Mouse (Mus musculus) granulocyte monocyte progenitor cell, adult 5-6 weeks (primary cell): ENCODE results near the gene Snai1. TPM values are rescaled to one million over a fixed set of nuclear protein-coding genes. Genes with fewer than 3 reads are reported as not detected.

Experiments
- ATAC-seq: replicated peaks from 2 replicates; pipeline ENCODE4 v1.8.0; 2016; ENCODE audit warnings: mild to moderate bottlenecking, moderate TSS enrichment, inconsistent platforms; ENCODE audit not compliant: poor library complexity, severe bottlenecking
- total RNA-seq, 2 experiments: library from RNA; stranded (forward) in 1 of 2; stranded (reverse) in 1 of 2; fragments of 200-712, 200-1000 nt in 1 of 2; fragments of >200 nt in 1 of 2; fragmentation: Nextera tagmentation in 1 of 2; gene quantifications; 2 replicates each; pipeline ENCODE4 v1.2.3; 2014 to 2017

The Snai1 gene
- total RNA-seq (2014; fragmentation: Nextera tagmentation) (not detected in 2 replicates), total RNA-seq (2017) (not detected in 2 replicates)

DNA sequence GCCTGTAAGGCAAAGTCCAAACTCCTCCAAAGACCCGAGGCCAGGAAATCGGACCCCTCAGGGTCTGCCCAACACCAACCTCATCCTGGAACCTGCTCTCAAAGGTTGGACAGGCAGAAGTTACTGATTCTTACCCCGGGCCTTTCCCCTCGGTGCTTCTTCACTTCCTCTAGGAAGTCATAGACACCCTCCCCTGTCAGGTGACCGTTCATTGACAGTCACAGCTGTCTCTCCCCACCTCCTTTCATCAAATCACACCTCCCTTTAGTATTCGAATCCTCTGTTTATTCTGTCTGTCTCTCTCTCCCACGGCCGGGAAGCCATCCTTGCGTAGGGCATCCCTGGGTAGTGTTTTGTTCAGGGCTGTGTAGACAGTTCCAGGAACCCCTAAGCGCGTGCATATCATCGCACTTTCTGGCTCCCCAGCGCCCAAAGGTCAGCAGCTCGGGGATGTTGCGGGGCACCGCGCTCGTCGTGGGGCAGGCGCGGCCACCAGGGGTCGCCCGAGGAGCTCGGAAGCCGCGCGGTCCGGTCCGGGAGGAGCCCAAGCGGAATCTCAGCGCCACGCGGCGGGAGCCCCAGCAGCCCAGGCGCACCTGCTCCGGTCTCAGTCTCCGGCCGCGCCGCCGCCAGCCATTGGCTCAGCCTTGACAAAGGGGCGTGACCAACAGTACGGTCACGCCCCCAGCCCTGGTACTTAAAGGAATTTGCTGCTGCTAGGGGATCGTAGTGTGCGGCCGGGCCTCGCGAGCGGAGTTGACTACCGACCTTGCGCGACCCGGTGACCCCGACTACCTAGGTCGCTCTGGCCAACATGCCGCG, at the start of gene Snai1:
Gene Snai1 (plus strand): TSS at position 720 of the 822 bp plus-strand sequence.
- ATAC-seq = peak; percentile 92

DNA sequence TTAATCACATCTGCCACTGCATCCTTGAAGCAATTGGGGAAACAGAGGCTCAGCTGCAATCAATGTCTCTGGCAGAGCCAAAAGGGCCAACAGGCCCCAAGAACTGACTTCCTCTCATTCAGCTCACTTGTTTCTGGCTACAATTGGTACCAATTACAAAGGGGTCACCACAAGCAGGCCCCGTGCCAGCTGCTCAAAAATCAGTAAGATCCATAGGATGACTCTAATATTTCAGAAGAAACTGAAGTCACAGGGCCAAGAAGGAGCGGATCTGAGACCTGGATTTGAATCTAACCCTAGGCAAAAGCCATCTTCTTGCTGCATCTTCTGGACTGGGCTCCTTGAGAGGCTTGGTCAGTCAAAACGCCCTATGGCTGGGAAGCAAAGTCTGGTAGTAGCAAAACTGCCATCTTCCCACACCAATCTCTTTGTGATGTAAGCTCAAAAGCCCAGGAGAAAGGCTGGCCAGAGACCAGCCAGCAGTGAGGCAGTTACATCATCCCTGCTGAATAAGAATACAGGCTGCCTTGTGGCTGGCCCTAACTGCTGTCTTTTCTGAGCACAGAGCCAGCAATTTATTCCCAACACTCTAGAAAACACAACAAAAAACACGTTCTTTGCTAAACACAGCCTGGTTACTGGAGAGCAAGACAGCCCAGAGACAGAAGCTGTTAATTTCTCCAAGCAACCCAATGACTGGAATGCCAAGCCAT, 47.0 kb upstream of the Snai1 start:
- no peak for ATAC-seq

DNA sequence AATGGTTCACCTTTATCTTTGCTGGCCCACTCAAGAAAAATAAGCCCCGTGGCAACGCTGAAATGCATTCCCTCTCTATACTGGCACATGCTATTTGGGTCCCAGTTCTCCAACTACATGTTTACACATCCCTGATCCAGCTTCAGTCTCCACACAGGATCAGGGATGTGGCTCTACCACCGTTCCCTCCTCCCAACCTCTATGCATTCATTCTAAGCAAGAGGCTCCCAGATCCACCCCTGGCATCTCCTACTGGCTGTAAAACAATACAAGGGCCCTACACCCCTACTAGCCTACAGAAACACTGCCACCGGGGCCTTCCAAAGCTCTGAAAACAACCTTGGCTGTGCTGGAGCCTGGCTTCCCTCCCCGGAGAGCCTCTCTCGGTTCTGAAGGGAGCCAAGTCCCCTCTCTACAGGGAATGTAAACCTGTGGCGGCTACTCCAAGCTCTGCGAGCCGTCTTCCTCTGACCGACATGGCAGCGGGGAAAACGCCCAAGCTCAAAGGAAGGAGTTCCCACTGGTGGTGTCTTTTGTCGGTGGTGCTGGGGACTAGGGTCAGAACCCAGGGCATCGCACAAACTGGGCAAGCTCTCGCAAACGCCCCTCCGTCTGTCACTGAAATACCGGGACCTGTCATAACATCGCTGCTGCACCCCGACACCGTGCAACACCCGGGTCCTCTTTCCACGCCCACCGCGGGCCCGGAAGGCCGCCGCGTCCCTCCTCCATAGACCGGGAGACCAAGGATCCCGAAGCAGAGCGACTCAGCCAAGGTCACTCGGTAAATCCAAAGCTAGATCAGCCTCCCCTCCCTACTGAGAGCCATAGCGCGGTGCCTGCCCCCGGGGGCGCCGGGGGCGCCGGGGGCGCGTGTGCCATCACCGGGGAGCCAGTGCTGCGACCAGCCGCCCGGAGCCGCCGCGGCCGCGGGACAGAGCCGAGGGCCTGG, 46.0 kb upstream of the Snai1 start, which contains the start of gene Rnf114:
Gene Rnf114 (plus strand): TSS at position 889 of the 952 bp plus-strand sequence.
- ATAC-seq = peak; percentile 40

DNA sequence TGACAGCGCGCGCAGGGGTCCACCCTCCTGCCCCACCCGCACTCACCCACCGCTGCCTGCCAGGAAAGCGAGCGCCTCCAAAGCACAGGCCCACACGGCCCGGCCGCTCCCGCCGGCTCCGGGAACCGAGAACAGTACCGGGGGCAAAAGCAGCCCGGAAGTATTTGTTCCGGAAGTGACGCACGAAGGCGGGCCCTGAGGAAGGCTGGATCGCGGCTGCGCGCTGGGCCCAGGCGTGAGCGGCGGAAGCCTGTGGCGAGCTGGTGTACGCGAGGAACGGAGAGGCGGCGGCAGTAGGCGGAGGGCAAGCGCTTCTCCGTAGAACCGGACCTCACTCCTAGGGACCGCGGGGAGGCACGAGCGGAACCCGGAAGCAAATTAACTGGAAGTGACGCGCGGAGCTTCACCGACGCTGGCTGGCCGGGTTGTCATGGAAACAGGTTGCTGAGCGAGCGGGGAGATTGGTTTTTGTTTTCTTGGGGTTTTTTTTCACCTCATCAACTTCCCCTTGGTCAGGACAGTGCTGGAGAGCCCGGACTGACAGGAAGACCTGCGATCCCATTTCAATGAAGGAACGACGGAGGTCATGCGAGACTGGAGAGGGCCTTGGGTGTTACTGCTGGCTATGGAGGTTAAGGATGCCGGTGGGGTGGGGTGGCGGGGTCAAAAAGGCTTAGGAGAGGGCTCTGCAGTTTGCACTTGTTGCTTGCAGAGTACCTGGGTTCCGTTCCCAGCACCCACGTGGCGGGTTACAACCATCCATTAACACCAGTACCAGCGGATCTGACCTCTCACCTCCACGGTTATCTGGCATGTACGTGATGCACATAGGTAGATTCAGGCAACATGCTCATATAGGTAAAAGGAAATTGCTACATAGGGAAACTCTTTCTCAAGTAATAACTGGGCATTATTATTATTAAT, 45.0 kb upstream of the Snai1 start, which contains the start of gene Spata2:
Gene Spata2 (minus strand): TSS at position 175 of the 924 bp plus-strand sequence.
- ATAC-seq = peak; percentile 79

DNA sequence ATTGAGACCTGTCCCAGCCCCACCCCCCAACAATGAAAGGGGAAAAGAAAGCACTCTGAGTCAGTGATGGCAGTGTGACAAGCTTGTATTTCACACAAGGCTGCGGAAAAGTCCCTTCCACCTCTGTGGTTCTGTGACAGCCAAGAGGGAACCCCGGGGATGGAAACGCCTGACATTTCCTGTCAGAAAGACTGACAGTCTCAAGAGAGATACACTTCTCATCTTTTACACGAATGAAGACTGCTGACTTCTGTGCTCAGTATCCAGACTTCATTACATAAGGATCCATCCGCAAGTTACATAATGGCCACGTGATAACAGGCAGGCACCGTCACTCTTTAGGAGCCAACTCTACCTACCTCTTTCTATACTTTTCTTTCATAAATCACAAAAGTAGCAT, 41.6 kb upstream of the Snai1 start:
- ATAC-seq = peak; percentile 10; the same call in 1 of the 2 replicates

DNA sequence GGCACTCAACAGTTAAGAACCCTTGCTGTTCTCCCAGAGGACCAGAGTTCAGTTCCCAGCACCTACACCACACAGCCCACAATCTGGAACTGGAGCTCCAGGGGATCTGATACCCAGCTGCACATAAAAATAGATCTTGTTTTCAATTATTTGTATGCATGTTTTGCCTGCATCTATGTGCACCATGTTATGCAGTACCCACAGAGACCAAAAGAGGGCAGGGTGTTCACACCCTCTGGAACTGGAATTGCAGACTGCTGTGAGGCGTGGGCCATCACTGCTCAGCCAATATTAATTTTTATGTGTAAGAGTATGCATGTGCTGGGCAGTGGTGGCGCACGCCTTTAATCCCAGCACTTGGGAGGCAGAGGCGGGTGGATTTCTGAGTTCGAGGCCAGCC, 40.7 kb upstream of the Snai1 start:
- ATAC-seq = peak; percentile 48

DNA sequence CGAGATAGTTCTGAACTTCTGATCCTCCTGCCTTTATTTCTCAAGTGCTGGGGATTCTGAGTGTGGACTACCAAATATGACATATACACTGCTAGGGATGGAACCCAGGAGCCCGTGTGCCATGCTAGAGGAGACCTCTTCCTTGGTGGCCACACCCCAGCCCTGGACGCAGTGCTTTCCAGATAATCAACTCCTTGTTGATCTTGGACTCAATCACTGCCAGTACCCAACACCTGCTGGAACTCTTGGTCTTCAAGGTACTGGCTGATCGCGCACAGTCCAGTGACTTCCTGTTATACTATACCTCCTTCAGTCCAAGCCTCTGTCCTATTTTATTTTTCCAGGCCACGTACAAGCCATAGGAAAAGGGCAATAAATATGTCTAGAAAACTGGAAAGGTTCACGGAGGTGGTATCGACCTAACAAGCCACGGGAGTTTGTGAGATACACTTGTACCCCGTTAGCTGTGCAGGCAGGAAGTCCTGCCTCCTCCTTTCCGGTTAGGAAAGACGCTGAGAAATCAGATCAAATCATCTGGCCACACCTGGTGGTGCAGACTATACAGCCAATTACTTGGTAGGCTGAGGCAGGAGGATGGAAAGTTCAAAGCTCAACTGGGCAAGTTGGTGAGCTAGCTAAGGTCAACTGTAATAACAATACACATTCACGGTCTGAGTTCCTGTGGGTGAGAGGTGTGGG, 35.3 kb upstream of the Snai1 start:
- ATAC-seq = peak; percentile 28

DNA sequence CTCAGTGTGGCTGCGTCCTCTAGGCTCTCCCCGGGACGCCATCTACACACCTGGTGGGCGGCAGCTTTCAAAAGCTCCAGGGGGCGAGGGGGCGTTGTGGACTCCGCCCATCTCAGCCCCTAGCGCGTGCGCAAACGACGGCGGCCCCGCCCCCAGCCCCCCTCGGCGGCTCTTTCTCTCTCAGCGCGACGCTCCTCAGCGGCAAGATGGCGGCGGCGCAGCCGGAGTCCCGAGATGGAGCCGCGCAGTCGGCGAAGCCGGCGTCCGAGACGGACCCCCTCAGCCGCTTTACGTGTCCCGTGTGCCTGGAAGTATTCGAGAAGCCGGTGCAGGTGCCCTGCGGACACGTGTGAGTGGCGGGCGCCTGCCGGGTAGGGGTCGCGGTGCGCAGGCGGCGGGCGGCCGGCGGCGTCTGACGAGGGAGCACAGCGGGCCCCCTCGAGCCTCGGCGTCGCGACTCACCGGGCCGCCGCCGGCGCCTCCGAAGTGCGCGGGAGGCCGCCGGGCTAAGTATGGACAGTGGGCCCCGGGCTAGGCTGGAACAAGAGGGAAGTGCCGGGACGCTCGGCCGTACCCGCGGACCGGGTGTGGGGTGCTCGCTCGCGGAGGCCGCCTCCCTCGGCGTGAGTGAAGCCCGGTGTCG, 34.6 kb upstream of the Snai1 start:
- ATAC-seq = peak; percentile 83

DNA sequence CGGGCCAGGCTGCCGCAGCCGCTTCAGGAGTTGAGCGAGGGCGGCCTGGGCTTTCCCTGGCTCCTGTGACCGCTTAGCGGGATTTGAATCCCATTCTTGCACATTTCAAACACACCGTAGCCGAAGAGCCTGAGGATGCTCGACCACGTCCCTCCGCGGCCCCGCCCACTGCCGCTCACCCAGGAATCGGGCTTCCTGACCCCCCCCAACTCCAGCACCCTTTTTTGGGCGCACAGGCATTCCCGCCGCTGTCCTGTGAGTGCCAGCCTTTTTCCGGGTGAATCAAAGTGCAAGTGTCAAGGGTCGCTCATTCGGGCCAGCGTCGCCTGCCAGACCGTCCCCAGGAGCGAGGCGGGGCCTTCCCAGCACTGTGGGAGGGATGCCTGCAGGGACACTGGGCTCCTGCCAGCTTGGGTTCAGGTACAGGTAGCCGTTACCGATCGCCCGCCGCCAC, 34.1 kb upstream of the Snai1 start:
- ATAC-seq = no peak

DNA sequence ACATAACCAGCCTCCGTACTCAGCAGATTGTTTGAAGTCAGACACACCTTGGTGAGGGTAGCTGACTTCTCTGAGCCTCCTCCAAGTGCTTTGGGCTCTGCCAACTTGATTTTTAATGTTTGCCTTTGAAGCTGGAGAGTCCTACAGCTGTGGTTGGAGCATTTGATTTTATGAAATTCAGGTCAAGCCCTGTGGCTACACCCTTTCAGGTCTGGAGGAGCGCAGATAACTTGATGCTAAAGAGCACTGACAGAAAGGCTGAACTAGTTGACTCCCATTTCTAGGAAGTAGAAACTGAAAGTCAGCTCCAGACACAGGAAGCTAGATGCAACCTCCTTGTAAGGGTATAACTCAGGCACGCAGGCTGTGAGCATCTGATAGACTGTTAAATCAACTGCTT, 32.9 kb upstream of the Snai1 start:
- ATAC-seq = peak; percentile 52

DNA sequence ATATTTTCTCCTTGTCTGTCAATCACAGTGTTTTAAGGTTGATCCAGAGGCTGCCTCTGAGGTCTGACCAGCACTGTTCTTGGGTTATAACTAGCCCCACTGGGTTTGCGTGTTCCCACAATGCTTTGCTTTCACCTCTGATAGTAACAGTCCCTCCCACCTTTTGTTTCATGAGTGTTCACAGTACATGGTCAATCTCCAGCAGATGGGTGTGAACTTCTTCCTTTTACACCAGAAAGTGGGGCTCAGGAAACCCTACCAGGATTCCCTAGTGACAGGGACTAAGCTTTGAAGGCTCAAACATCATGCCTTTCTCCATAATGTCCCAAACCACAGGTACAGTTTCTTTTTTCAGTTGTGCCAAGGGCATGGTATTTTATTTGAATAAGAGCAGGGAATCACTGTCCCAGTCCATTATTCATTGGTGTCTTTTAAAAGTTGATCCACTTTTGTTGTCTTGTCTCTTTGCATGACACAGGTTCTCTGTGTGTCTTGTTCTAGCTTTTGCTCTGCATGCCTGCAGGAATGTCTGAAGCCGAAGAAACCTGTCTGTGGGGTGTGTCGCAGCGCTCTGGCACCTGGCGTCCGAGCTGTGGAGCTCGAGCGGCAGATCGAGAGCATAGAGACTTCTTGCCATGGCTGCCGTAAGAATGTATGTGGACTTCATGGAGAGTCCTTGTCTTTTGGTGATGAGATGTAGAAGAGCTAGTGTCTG, 31.3 kb upstream of the Snai1 start:
- no peak for ATAC-seq

DNA sequence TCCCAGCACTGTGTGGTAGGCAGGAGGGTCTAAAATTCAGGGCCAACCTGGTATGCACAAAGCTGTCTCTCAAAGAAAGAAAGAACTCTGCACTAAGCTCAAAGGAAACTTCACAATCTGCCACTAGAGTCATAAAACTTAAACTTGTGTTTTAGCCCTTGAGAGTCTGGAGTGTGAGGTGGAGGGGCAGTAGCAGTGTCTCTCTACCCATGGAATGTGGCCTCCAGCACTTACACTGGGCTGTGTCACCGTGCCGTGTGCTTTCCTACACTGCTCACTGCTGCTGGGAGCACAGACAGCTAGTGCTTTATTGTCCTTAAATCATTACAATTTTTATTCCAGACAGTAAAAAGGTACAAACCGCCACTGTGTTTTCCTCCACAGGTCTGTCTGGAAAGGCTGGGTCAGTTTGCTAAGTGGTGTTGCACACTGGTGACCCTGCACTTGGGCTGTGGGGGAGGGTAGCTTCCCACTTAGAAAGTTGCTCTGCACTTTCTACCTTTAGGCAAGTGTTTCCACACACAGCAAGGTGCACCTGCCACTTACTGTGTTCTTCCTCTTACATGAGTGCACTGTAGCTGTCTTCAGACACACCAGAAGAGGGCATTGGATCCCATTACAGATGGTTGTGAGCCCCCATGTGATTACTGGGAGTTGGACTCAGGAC, 30.1 kb upstream of the Snai1 start:
- no peak for ATAC-seq

DNA sequence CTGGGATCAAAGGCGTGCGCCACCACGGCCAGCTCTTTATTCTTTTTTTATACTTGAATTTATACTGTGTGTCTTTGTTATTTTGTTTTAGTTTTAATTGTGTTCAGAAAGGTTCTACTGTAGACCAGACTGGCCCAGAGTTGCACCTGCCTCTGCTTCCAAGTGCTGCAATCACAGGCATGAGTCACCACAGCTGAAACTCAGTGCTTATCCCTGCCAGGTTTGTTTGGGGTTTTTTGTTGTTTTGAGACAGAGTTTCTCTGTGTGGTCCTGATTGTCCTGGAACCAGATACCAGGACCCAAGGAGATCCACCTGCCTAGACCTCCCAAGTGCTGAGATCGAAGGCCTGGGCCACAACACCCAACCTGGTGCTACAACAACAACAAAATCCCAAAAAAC, 29.4 kb upstream of the Snai1 start:
- no peak for ATAC-seq

DNA sequence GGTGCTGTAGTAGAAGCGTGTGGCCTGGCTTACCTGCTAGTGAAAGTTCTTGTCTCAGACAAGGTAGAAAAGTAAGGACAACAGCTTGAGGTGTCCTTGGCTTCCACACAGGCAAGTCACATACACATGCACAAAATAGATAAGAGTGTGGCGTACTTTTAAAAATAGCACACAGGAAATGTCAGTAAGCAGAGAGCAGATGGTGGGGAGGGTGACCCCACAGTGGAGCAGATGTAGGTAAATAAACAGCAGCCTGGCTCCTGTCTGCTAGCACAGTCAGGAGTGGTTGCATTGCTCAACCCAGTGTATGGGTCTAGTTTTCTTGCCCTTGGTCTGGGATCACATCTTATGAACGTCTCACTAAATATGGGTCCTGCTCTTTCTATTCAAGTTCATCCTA, 27.5 kb upstream of the Snai1 start:
- 0 out of 2 replicates have a peak, but pooled peaks have one; percentile 23 for ATAC-seq

DNA sequence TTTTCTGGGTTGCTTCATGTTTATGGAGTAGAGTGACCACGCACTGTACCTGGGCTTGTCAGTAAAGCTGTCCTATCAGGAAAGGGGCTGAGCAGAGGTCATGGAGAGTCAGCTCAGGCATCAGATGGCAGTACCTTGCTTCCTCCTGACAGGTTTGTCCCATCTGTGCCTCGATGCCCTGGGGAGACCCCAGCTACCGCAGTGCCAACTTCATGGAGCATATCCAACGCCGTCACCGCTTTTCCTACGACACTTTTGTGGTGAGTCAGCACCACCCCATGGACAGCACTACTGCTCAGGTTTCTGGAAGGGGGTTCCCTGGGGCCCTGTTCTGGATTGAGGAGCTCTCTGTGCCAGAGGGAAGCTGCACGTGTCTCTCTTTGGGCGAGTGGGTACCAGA, 25.6 kb upstream of the Snai1 start:
- ATAC-seq = no peak

DNA sequence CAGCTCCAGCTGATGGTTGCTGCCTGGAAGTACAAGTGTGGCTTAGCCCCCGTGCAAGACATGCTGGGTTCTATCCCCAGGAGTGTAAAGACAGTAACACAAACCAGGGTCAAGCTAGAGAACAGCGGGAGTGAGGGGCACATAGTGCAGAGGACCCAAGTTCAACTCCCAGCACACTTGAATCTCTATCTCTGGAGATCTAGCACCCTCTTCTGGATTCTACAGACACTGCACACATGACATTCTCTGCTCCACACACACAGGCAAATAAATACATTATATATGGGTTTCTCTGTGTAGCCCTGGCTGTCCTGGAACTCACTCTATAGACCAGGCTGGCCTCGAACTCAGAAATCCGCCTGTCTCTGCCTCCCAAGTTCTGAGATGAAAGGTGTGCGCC, 25.0 kb upstream of the Snai1 start:
- ATAC-seq = peak; percentile 61; the same call in 1 of the 2 replicates

DNA sequence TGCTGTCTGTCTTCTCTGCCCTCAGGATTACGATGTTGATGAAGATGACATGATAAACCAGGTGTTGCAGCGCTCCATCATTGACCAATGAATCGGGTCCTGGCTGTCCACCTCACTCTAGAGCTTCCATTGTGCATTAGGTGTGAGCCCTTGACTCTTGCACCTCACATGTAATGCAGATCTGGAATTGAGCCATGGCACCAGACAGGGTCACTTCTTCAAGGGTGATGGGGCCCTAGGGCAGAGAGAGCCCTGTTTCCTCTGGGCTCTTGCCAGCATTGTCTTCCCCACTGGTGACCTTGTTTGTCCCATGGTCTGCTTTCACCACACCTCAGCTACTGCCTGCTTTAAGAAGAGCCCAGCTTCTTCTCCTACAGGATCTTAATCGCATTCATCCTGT, 23.4 kb upstream of the Snai1 start:
- ATAC-seq = no peak
